Mouse (Mus musculus) frontal cortex, postnatal 14 days (tissue): ENCODE data around the gene Lrrc41.

Experiments
- DNase-seq, 2 experiments: peaks; one replicate each; pipeline ENCODE4 v3.0.0; 2022; ENCODE audit warnings: low spot score in 2 of 2

Lrrc41 gene

DNA sequence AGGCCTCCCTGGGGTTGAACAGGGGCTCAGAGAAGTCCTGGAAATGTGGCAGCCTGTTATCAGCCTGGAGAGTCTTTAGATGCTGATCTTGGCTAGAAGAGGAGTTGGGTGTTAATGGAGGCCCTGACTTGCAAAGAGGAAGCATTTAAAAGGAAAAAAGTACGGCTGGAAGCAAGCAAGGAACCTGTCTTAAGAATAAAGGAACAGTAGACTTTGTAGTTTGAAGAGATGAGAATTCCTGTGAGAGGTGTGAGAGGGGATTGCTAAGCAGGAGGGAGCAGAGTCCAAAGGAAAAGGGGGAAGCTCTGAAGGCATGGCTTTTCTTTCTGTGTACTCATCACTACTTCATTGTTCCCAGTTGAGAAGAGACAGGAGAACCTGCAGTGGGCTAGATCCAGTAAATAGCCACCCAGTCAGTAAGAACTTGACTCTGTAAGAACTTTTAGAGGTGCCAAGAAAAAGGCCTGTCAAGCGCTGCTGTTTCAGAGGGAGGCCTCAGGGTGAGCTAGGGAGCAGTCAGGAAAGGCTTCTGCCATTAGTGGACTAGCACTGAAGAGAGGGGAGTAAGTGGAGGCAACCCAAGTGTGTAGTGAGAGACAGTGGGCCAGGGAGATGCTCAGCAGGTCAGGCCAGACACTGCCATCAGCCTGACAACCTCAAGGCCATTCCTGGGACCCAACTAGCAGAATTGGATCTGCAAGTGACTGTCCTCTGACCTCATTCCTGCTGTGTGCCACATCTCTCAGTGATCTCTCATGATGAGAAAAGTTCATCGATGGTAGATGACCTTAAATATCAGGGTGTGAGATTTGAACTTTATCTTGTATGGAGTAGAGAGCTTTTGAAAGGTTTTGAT is 2.4 kb downstream of the Lrrc41 start:
- DNase-seq: no peak

DNA sequence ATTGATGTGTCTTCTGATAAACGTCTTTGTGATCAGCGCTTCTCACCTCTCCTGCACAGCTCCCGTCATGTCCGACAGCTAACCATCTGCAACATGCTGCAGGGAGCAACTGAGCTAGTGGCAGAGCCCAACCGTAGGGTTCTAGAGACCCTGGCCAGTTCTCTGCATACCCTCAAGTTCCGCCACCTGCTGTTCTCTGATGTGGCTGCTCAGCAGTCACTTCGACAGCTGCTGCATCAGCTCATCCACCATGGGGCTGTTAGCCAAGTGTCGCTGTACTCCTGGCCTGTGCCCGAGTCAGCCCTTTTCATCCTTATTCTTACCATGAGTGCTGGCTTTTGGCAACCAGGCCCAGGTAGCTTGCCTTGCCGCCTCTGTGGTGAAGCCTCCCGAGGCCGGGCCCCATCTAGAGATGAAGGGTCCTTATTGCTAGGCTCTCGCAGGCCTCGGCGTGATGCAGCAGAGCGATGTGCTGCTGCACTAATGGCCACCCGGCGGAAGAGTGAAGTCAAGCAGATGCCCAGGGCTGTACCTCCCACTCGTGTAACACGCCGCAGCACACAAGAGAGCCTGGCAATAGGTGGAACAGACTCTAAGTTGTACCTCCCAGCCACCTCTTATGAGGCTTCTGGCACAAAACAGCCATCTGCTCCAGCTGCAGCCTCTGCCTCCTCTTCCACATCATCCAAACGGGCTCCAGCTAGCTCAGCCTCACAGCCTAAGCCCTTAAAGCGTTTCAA is 13.6 kb downstream of the Lrrc41 start:
- no peak for DNase-seq

GRCm38 (mm10) chr4:116096291-116096690 is 21.2 kb downstream of the Lrrc41 start:
- no peak for DNase-seq

GRCm38 (mm10) chr4:116097211-116097610 is 22.1 kb downstream of the Lrrc41 start:
- no peak for DNase-seq

GRCm38 (mm10) chr4:116100959-116101358 is 25.9 kb downstream of the Lrrc41 start:
- DNase-seq: no peak

DNA sequence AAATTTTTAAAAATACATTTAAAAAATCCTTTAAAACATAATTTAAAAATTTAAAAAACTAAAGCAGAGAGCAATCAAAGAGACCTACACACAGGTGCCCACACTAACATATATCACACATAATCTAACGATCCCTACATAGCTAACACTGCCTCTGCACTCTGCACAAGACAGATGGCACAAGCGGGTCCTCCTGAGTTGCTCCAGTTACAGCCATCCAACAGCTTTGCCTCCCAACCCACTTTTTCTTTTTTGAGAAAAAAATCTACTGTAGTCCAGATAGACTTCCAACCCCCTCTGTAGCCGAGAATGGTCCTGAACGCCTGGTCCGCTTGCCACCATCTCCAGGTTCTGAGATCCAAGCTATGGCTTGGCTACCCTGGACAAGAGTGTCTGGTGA is 30.2 kb downstream of the Lrrc41 start:
- no peak for DNase-seq

DNA sequence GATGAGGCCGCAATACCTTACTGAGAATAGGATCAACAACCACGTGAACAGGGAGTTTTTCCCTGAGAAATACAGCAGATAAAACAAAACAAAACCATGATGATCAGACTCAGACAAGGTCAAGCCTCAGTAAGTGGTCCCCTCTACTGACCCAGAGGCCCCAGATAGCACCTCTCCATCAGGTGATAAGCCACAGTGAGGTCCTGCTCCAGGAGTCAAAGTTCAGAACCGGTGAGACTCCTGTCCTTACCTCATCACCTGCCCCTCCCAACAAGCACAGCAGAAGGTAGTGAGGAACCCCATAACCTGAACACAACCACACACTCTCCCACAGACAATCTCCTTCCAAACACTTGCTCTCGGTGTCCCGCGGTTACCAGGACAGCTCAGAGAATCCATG is 35.6 kb downstream of the Lrrc41 start:
- DNase-seq: no peak

GRCm38 (mm10) chr4:116111486-116111885 is 36.4 kb downstream of the Lrrc41 start:
- no peak for DNase-seq

GRCm38 (mm10) chr4:116122762-116123161 is 47.7 kb downstream of the Lrrc41 start:
- no peak for DNase-seq

GRCm38 (mm10) chr4:116123602-116124519 is 48.8 kb downstream of the Lrrc41 start, which contains the start of the genes Rad54l and Pomgnt1:
Gene Rad54l, minus strand, starts transcription at chr4:116123690.
Gene Pomgnt1, plus strand, starts transcription at chr4:116123840.
- DNase-seq: peak; percentile 57 to 70

DNA sequence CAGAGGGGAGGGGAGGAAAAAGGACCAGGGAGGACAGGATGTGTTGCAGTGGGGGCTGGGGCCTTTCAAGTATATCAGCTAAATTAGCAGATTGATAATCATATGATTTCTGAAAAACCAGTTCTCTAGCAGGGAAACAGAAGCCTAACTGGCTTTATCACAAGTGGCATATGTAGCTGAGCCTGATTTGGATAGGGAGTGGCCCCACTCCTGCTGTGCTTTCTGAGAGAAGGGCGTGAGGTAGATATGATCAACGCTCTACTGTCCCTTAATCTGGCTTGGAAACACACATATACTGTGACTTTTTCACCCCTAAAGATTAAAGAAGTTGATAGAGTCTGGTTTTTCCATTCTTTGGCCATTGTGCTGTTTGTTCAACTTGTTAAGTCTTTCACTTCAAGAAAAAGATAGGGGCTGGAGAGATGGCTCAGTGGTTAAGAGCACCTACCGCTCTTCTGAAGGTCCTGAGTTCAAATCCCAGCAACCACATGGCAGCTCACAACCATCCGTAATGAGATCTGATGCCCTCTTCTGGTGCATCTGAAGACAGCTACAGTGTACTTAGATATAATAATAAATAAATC is 50.8 kb downstream of the Lrrc41 start:
- no peak for DNase-seq

DNA sequence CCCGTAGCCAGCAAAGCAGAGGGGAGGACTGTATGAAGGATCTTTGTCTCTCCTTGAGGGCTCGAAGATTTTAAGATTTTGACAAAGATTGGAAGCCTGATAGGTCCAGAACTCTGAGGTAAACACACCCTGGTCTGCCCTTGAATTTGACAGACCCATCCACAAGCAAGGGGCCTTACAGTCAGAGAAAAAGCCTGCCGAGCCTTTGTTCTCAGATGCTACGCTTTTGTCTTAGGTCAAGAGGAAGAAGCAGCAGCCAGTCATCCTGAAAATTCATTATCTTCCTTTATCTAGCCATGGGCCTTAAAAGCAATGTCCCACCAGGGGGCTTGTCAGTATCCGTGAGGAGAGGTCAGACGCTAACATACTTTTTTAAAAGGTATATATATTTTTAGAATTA is 52.9 kb downstream of the Lrrc41 start:
- DNase-seq: no peak

DNA sequence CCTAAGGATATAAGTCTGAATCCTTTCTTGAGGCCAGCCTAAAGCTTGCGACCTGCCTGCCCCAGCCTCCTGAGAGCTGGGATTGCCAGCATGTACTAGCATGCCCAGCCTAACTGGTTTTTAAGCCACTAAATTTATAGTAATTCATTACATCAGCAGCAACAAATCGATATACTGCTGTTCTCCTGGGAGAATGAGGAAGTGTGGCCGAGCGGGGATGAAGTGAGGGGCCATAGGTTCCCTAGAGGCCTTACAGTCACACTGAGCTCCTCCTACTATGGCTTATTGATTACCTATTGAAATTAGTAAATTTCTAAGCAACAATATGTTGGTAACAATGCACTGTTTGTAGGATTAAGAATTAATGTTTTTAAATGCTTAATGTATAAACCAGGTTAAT is 58.1 kb downstream of the Lrrc41 start:
- DNase-seq: no peak

DNA sequence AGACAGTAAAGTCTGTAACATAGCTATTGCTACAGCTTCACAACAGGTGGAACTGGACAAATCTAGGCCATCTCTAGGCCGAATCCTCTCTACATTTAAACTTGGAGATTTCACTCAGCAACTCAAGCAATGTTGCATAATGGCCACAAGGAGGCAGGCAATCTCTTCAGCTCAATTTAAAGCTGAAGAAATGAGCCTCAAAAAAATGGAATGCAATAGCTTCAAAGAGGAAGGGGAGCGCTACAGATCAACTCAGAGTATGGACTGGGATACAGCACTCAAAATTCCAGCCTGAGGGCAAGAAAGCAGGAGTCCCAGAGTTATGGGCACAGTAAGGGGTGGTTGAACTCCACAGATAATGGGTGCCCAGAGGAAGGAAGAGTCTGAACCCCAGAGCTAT is 59.9 kb downstream of the Lrrc41 start:
- DNase-seq: no peak

DNA sequence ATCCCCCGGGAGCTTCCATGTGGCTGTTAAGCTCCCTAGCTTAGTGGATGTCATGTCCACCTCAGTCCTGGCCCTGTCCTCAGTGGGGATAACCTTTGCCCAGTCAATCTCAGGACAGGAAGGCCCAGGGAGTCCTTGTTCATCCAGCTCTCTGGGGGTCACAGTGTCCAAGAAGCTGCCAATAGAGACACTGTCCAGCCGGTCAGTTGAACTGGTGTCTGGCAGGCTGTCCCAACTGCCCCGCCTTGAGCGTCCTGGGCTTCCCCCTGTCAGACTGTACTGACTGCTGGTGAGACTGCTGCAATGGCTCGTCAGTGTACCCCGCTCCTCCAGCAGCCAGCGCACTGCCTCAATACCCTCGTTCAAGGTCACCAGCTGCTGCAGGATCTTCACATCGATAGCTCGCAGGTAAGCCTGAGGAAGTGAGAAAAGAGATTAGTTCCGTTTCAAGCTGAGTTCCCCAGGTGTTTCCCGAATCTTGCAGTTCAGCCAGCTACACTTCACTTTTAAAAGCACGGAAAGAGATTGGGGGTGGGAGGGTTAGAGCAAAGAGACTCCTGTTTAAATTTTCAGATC is 62.4 kb downstream of the Lrrc41 start:
- no peak for DNase-seq

- DNase-seq: no peak
Measured at GRCm38 (mm10) chr4:116140801-116141574, 65.9 kb downstream of the Lrrc41 start.

DNA sequence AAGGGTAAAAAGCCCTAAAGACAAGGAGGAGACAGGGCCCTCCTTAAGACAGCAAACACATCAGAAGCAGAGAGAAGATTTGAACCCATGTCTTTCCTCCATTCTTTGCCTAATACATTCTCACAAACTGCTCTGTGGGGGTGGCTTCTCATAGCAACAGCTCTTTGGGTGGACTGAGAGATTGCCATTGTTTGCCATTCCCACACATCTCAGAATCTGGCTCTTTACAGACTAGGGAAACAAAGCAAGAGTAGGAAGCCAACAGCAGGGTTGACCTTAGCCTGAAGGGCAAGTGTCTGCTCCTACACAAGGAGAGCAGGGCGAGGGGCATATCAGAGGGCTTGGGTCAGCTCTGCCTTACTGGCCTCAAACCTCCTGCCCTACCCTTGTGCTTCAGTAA is 66.7 kb downstream of the Lrrc41 start:
- DNase-seq: no peak

- no peak for DNase-seq
Measured at GRCm38 (mm10) chr4:116142269-116142668, 67.2 kb downstream of the Lrrc41 start.

DNA sequence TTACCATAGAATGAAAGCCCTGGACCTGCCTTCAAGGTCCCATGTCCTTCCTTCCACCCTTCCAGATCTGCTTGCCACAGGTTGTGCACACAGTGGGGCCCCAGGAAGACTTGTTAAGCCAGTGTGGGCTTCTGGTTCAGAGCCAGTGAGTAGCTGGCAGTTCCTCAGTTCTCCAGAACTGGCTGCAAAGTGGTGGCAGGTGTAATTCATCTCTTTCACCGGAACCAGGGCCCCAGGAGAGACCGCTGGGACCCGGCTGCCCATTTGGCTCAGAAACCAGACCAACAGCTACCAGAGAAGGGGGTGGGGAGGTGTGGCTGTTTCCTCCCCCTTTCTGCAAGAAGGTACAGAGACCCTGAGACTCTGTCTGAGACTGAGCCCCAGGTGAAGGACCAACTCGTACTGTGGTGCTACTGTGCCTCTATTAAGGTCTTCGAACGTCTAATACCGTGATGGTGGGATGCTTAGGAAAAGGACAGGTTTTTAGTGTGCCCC is 68.3 kb downstream of the Lrrc41 start:
- no peak for DNase-seq
